Mouse (Mus musculus) adrenal gland, postnatal 14 days (tissue): ENCODE measurements around the gene Map3k5. TPM values are rescaled to one million over a fixed set of nuclear protein-coding genes. Genes with fewer than 3 reads are reported as not detected.

Source experiments
- total RNA-seq: library from RNA; stranded (reverse); gene quantifications from 2 replicates; pipeline ENCODE4 v1.2.3, GENCODE M21; 2021

Gene Map3k5
- total RNA-seq, 1 experiment from 2014 or later = 23.3 TPM

Other genes starting within 250 kb of the Map3k5 start
- gene Il20ra, start 221.9 kb upstream of the Map3k5 start, total RNA-seq = 4.0 and 4.4 TPM in 2 replicates
- gene Slc35d3, start 83.0 kb upstream of the Map3k5 start, total RNA-seq = 13.3 and 13.6 TPM in 2 replicates
- 41.4 and 42.3 TPM in 2 replicates for gene Pex7, start 26.8 kb upstream of the Map3k5 start, total RNA-seq
- gene Map7, start 214.0 kb downstream of the Map3k5 start, total RNA-seq = 16.5 and 19.0 TPM in 2 replicates